Mouse (Mus musculus): Measurements from ENCODE around the gene Fgfr2.

- TF ChIP-seq POLR2AphosphoS2 (IDR thresholded peaks at IDR 0.05; ENCODE audit: insufficient read length, low read depth) (no peak), E2F4 (IDR thresholded peaks at IDR 0.05; ENCODE audit: insufficient read depth) (no peak), MYOG (IDR thresholded peaks at IDR 0.05; ENCODE audit: control insufficient read depth in 1 of 3, insufficient read depth in 1 of 3, insufficient read length in 2 of 3, low read depth in 2 of 3) (no peak), POLR2A (IDR thresholded peaks at IDR 0.05; ENCODE audit: insufficient read length, low read depth) (no peak), TCF12 (IDR thresholded peaks at IDR 0.05; ENCODE audit: insufficient read depth, poor library complexity, severe bottlenecking) (no peak), MAX (IDR thresholded peaks at IDR 0.05; ENCODE audit: low read depth) (no peak), MYOD1 (IDR thresholded peaks at IDR 0.05; ENCODE audit: control insufficient read depth in 1 of 3, insufficient read length in 2 of 3, low read depth in 2 of 3) (no peak), USF1 (IDR thresholded peaks at IDR 0.05; ENCODE audit: low read depth) (no peak), SRF (IDR thresholded peaks at IDR 0.05; ENCODE audit: control insufficient read depth, insufficient read length, low read depth) (no peak), CEBPB (IDR thresholded peaks at IDR 0.05; ENCODE audit: insufficient read depth, poor library complexity, severe bottlenecking) (no peak), REST (IDR thresholded peaks at IDR 0.05; ENCODE audit: insufficient read depth, insufficient read length) (no peak)
Observed at GRCm38 (mm10) chr7:131557751-131558150, 1565.4 kb downstream of the Fgfr2 start.
